Mouse (Mus musculus) G1E (cell line): ENCODE measurements around the gene Fam205a1. TPM values are rescaled to one million over a fixed set of nuclear protein-coding genes. Genes with fewer than 3 reads are reported as not detected.
A peak's percentile ranks its signal among the peaks of the same experiment; 100 is the strongest.
"Not testable (repeated sequence)": the region's sequence is repeated elsewhere in the genome, so short reads cannot be mapped to it uniquely, and the experiment has no call there.

Experiments used
- ATAC-seq: 2 replicates; pipeline ENCODE4 v1.8.0; 2016; ENCODE audit warnings: mild to moderate bottlenecking; ENCODE audit not compliant: insufficient number of reproducible peaks, poor library complexity, low FRiP score, severe bottlenecking; ENCODE audit errors: extremely low read depth
- DNase-seq: peaks from one replicate; pipeline ENCODE4 v3.0.0; 2012; ENCODE audit warnings: low spot score
- H3K27me3 ChIP-seq: 2 replicates; pipeline ENCODE4 v1.6.1; 2012; ENCODE audit warnings: mild to moderate bottlenecking, low read length, inconsistent platforms; ENCODE audit not compliant: insufficient read depth
- H3K36me3 ChIP-seq: replicated peaks from 2 replicates; pipeline ENCODE3; 2012; ENCODE audit warnings: mild to moderate bottlenecking, inconsistent platforms
- H3K4me1 ChIP-seq: 2 replicates; pipeline ENCODE4 v1.6.1; 2012; ENCODE audit warnings: low read depth, low read length, inconsistent platforms, mixed read lengths; ENCODE audit not compliant: insufficient read depth
- H3K4me3 ChIP-seq: 2 replicates; pipeline ENCODE4 v1.5.1; 2012; ENCODE audit warnings: low read depth, mild to moderate bottlenecking, inconsistent platforms, low read length, moderate library complexity, mixed read lengths
- H3K9me3 ChIP-seq: replicated peaks from 2 replicates; pipeline ENCODE4 v1.6.1; 2012; ENCODE audit warnings: inconsistent platforms
- TAL1 ChIP-seq: conservative IDR thresholded peaks from 2 replicates; pipeline ENCODE4 v1.6.1; 2012; ENCODE audit warnings: low read depth, low read length, inconsistent platforms, mixed read lengths
- polyA plus RNA-seq: library from polyadenylated mRNA; stranded (reverse); fragments of >175 nt; gene quantifications from 2 replicates; pipeline ENCODE4 v1.2.3, GENCODE M21; 2012
- total RNA-seq, 2 experiments: library from RNA; stranded (forward) in 1 of 2; stranded (reverse) in 1 of 2; fragments of 200-1000 nt in 1 of 2; fragments of >200 nt in 1 of 2; fragmentation: Nextera tagmentation in 1 of 2; gene quantifications; 2 replicates each; pipeline ENCODE4 v1.2.3; 2014 to 2017

Fam205a1 gene
- total and polyA plus RNA-seq, 3 experiments = 0.14 to 11.5 (median 0.16) TPM

DNA sequence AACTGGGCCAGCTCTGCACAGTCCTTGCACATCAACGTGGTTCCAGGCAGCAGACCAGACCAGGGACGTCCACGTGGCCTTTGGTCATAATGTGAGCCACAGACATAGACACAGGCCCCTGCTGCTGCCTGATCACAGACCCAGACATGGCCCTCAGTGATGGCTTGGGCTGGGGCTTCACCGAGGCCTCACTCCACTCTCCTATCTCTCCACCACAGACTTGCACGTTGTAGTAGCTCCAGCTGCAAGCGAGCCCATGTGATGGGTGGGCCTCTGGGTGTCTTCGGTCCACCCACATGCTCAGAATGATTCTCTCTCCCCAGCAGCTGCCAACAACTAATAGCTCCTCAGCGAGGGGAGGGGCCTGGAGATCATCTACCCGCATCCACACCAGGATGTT is 6.8 kb upstream of the Fam205a1 start:
- ATAC-seq (peak; percentile 99), DNase-seq (peak; percentile 64)
- H3K9me3 ChIP-seq, H3K27me3 ChIP-seq, H3K36me3 ChIP-seq: not testable (repeated sequence)
- H3K4me1 ChIP-seq = peaks cover 42% of the 10 kb centered on the region
- peak; percentile 79 for TF ChIP-seq TAL1
- peak overlapping the region; percentile 61; the same call in 1 of the 2 replicates for H3K4me3 ChIP-seq

GRCm38 (mm10) chr4:42856671-42857070 is 3.0 kb upstream of the Fam205a1 start, which contains the start of gene Gm12394:
Gene Gm12394 (minus strand): TSS chr4:42856771.
- H3K36me3 ChIP-seq, H3K9me3 ChIP-seq, H3K27me3 ChIP-seq, ATAC-seq, H3K4me3 ChIP-seq, DNase-seq: not testable (repeated sequence)
- peaks cover 24% of the 10 kb centered on the region for H3K4me1 ChIP-seq

Other genes starting within 250 kb of the Fam205a1 start
- gene Gm10591, start 241.7 kb downstream of the Fam205a1 start, total RNA-seq (2014; fragmentation: Nextera tagmentation) = not detected in 2 replicates
- not detected in 2 replicates for gene Gm10591, start 241.7 kb downstream of the Fam205a1 start, total RNA-seq (2017)
- gene Gm10591, start 241.7 kb downstream of the Fam205a1 start, polyA plus RNA-seq = not detected in 2 replicates
- gene Gm2564, start 224.2 kb downstream of the Fam205a1 start, total RNA-seq (2014; fragmentation: Nextera tagmentation) = not detected in 2 replicates
- gene Gm2564, start 224.2 kb downstream of the Fam205a1 start, total RNA-seq (2017) = not detected in 2 replicates
- not detected in 2 replicates for gene Gm2564, start 224.2 kb downstream of the Fam205a1 start, polyA plus RNA-seq
- gene Ccl27b, start 198.6 kb downstream of the Fam205a1 start, total RNA-seq (2014; fragmentation: Nextera tagmentation) = not detected in 2 replicates
- not detected in 2 replicates for gene Ccl27b, start 198.6 kb downstream of the Fam205a1 start, total RNA-seq (2017)
- gene Ccl27b, start 198.6 kb downstream of the Fam205a1 start, polyA plus RNA-seq = not detected in 2 replicates
- gene Il11ra2, start 192.0 kb downstream of the Fam205a1 start, total RNA-seq (2014; fragmentation: Nextera tagmentation) = not detected in 2 replicates
- gene Il11ra2, start 192.0 kb downstream of the Fam205a1 start, total RNA-seq (2017) = not detected in 2 replicates
- not detected in 2 replicates for gene Il11ra2, start 192.0 kb downstream of the Fam205a1 start, polyA plus RNA-seq
- not detected in 2 replicates for gene 4930578G10Rik, start 118.3 kb downstream of the Fam205a1 start, total RNA-seq (2014; fragmentation: Nextera tagmentation)
- 0.22 TPM in 1 of 2 replicates, not detected in the other for gene 4930578G10Rik, start 118.3 kb downstream of the Fam205a1 start, total RNA-seq (2017)
- not detected in 2 replicates for gene 4930578G10Rik, start 118.3 kb downstream of the Fam205a1 start, polyA plus RNA-seq
- gene Ccl19, start 97.3 kb downstream of the Fam205a1 start, total RNA-seq (2014; fragmentation: Nextera tagmentation) = not detected in 2 replicates
- not detected in 2 replicates for gene Ccl19, start 97.3 kb downstream of the Fam205a1 start, total RNA-seq (2017)
- not detected in 2 replicates for gene Ccl19, start 97.3 kb downstream of the Fam205a1 start, polyA plus RNA-seq
- not detected in 2 replicates for gene Ccl21a, start 79.9 kb downstream of the Fam205a1 start, total RNA-seq (2014; fragmentation: Nextera tagmentation)
- not detected in 2 replicates for gene Ccl21a, start 79.9 kb downstream of the Fam205a1 start, total RNA-seq (2017)
- gene Ccl21a, start 79.9 kb downstream of the Fam205a1 start, polyA plus RNA-seq = not detected in 2 replicates
- gene Gm12394, start 2.9 kb upstream of the Fam205a1 start, total RNA-seq (2014; fragmentation: Nextera tagmentation) = 0.34 and 0.60 TPM in 2 replicates
- not detected in 2 replicates for gene Gm12394, start 2.9 kb upstream of the Fam205a1 start, total RNA-seq (2017)
- not detected in 2 replicates for gene Gm12394, start 2.9 kb upstream of the Fam205a1 start, polyA plus RNA-seq
- not detected in 2 replicates for gene Fam205c, start 20.3 kb upstream of the Fam205a1 start, total RNA-seq (2014; fragmentation: Nextera tagmentation)
- 0.05 TPM in 1 of 2 replicates, not detected in the other for gene Fam205c, start 20.3 kb upstream of the Fam205a1 start, total RNA-seq (2017)
- 0.05 TPM in 1 of 2 replicates, not detected in the other for gene Fam205c, start 20.3 kb upstream of the Fam205a1 start, polyA plus RNA-seq
- 1.8 TPM in 1 of 2 replicates, not detected in the other for gene Phf24, start 62.8 kb upstream of the Fam205a1 start, total RNA-seq (2014; fragmentation: Nextera tagmentation)
- 0.29 and 0.98 TPM in 2 replicates for gene Phf24, start 62.8 kb upstream of the Fam205a1 start, total RNA-seq (2017)
- 0.04 TPM in 2 replicates for gene Phf24, start 62.8 kb upstream of the Fam205a1 start, polyA plus RNA-seq
- gene Dnajb5, start 95.9 kb upstream of the Fam205a1 start, total RNA-seq (2014; fragmentation: Nextera tagmentation) = 4.1 and 7.5 TPM in 2 replicates
- gene Dnajb5, start 95.9 kb upstream of the Fam205a1 start, total RNA-seq (2017) = 1.3 and 1.5 TPM in 2 replicates
- gene Dnajb5, start 95.9 kb upstream of the Fam205a1 start, polyA plus RNA-seq = 1.2 and 1.4 TPM in 2 replicates
- gene 1700022I11Rik, start 115.7 kb upstream of the Fam205a1 start, total RNA-seq (2014; fragmentation: Nextera tagmentation) = not detected in 2 replicates
- gene 1700022I11Rik, start 115.7 kb upstream of the Fam205a1 start, total RNA-seq (2017) = 1.1 and 1.4 TPM in 2 replicates
- 0.15 TPM in 1 of 2 replicates, not detected in the other for gene 1700022I11Rik, start 115.7 kb upstream of the Fam205a1 start, polyA plus RNA-seq
- 132 and 136 TPM in 2 replicates for gene Vcp, start 146.6 kb upstream of the Fam205a1 start, total RNA-seq (2014; fragmentation: Nextera tagmentation)
- gene Vcp, start 146.6 kb upstream of the Fam205a1 start, total RNA-seq (2017) = 211 and 261 TPM in 2 replicates
- 223 and 236 TPM in 2 replicates for gene Vcp, start 146.6 kb upstream of the Fam205a1 start, polyA plus RNA-seq
- 15.2 and 16.8 TPM in 2 replicates for gene Fancg, start 156.6 kb upstream of the Fam205a1 start, total RNA-seq (2014; fragmentation: Nextera tagmentation)
- 12.9 and 18.7 TPM in 2 replicates for gene Fancg, start 156.6 kb upstream of the Fam205a1 start, total RNA-seq (2017)
- gene Fancg, start 156.6 kb upstream of the Fam205a1 start, polyA plus RNA-seq = 4.3 and 9.4 TPM in 2 replicates
- 11.8 and 17.2 TPM in 2 replicates for gene Pigo, start 171.9 kb upstream of the Fam205a1 start, total RNA-seq (2014; fragmentation: Nextera tagmentation)
- 9.4 and 9.7 TPM in 2 replicates for gene Pigo, start 171.9 kb upstream of the Fam205a1 start, total RNA-seq (2017)
- gene Pigo, start 171.9 kb upstream of the Fam205a1 start, polyA plus RNA-seq = 11.2 and 11.6 TPM in 2 replicates
- gene Stoml2, start 177.8 kb upstream of the Fam205a1 start, total RNA-seq (2014; fragmentation: Nextera tagmentation) = 191 and 233 TPM in 2 replicates
- gene Stoml2, start 177.8 kb upstream of the Fam205a1 start, total RNA-seq (2017) = 157 and 170 TPM in 2 replicates
- 145 and 169 TPM in 2 replicates for gene Stoml2, start 177.8 kb upstream of the Fam205a1 start, polyA plus RNA-seq
- 10.2 and 24.4 TPM in 2 replicates for gene Fam214b, start 192.3 kb upstream of the Fam205a1 start, total RNA-seq (2014; fragmentation: Nextera tagmentation)
- gene Fam214b, start 192.3 kb upstream of the Fam205a1 start, total RNA-seq (2017) = 12.6 and 17.8 TPM in 2 replicates
- gene Fam214b, start 192.3 kb upstream of the Fam205a1 start, polyA plus RNA-seq = 15.0 and 17.7 TPM in 2 replicates
- gene Unc13b, start 205.1 kb upstream of the Fam205a1 start, total RNA-seq (2014; fragmentation: Nextera tagmentation) = 0.63 and 3.9 TPM in 2 replicates
- gene Unc13b, start 205.1 kb upstream of the Fam205a1 start, total RNA-seq (2017) = 4.0 and 5.5 TPM in 2 replicates
- 0.36 and 0.56 TPM in 2 replicates for gene Unc13b, start 205.1 kb upstream of the Fam205a1 start, polyA plus RNA-seq